Mouse (Mus musculus) left cerebral cortex, postnatal 10 days (tissue): ENCODE data around the gene Ptpn12. TPM values are rescaled to one million over a fixed set of nuclear protein-coding genes. Genes with fewer than 3 reads are reported as not detected.

Source experiments
- DNase-seq, 2 experiments: peaks; one replicate each; pipeline ENCODE4 v3.0.0; 2021 to 2022; ENCODE audit warnings: low spot score in 2 of 2, mixed read lengths in 1 of 2; ENCODE audit errors: extremely low spot score in 1 of 2
- intact Hi-C: fragments of 180-260 bp; cut with DNase I; formaldehyde crosslinking; loops from one replicate; pipeline ENCODE4 v1.15.1; 2025
- total RNA-seq, 2 experiments: library from RNA; stranded (reverse); gene quantifications; 2 replicates each; pipeline ENCODE4 v1.2.3; 2021

The Ptpn12 gene
- total RNA-seq: 10 to 100 TPM; 38.3 to 41.1 TPM

GRCm38 (mm10) chr5:21055820-21056531 is at the start of gene Ptpn12:
Gene Ptpn12 (minus strand): TSS chr5:21055911.
- intact Hi-C loops: loop anchor here (10.0 kb wide), 2 partner anchors 129 to 199 kb away; partner anchors contain the start of gene Gsap
- peak; percentile 90 to 99 for DNase-seq

GRCm38 (mm10) chr5:21091179-21091578 is 35.5 kb upstream of the Ptpn12 start:
- DNase-seq: no peak
- intact Hi-C loops: no loop called here

- DNase-seq: no peak
- intact Hi-C loops: loop anchor here (10.0 kb wide), 2 partner anchors 128 to 198 kb away; partner anchors contain the start of gene Gsap
Measured at GRCm38 (mm10) chr5:21057217-21057616, 1.5 kb upstream of the Ptpn12 start.

- intact Hi-C loops: loop anchor here (10.0 kb wide), 2 partner anchors 128 to 198 kb away; partner anchors contain the start of gene Gsap
- DNase-seq: no peak
Measured at GRCm38 (mm10) chr5:21056595-21056994, 884 bp upstream of the Ptpn12 start.

- DNase-seq: peak; percentile 19 to 77
- intact Hi-C loops: loop anchor here (10.0 kb wide), 2 partner anchors 130 to 200 kb away; partner anchors contain the start of gene Gsap
Measured at GRCm38 (mm10) chr5:21055071-21055819, 466 bp downstream of the Ptpn12 start.

- peak; percentile 42 to 80 for DNase-seq
- intact Hi-C loops: loop anchor here (10.0 kb wide), 2 partner anchors 130 to 200 kb away; partner anchors contain the start of gene Gsap
Measured at GRCm38 (mm10) chr5:21054472-21055070, 1.1 kb downstream of the Ptpn12 start.

GRCm38 (mm10) chr5:21053571-21054307 is 2.0 kb downstream of the Ptpn12 start:
- intact Hi-C loops: loop anchor here (10.0 kb wide), 2 partner anchors 131 to 201 kb away; partner anchors contain the start of gene Gsap
- DNase-seq: no peak

GRCm38 (mm10) chr5:21052521-21052920 is 3.2 kb downstream of the Ptpn12 start:
- no peak for DNase-seq
- intact Hi-C loops: loop anchor here (10.0 kb wide), 2 partner anchors 132 to 202 kb away; partner anchors contain the start of gene Gsap

- intact Hi-C loops: loop anchor here (10.0 kb wide), 2 partner anchors 134 to 204 kb away; partner anchors contain the start of gene Gsap
- no peak for DNase-seq
Measured at GRCm38 (mm10) chr5:21050770-21051122, 5.0 kb downstream of the Ptpn12 start.

GRCm38 (mm10) chr5:21050061-21050769 is 5.5 kb downstream of the Ptpn12 start:
- intact Hi-C loops: loop anchor here (10.0 kb wide), 2 partner anchors 135 to 205 kb away; partner anchors contain the start of gene Gsap
- DNase-seq: no peak

- DNase-seq: no peak
- intact Hi-C loops: no loop called here
Measured at GRCm38 (mm10) chr5:21049006-21049405, 6.7 kb downstream of the Ptpn12 start.

GRCm38 (mm10) chr5:21047114-21047513 is 8.6 kb downstream of the Ptpn12 start:
- intact Hi-C loops: no loop called here
- DNase-seq: no peak

GRCm38 (mm10) chr5:21046150-21047048 is 9.3 kb downstream of the Ptpn12 start:
- DNase-seq: no peak
- intact Hi-C loops: no loop called here

GRCm38 (mm10) chr5:21045462-21045861 is 10.2 kb downstream of the Ptpn12 start:
- DNase-seq: no peak
- intact Hi-C loops: no loop called here

- intact Hi-C loops: no loop called here
- DNase-seq: no peak
Measured at GRCm38 (mm10) chr5:21038100-21038499, 17.6 kb downstream of the Ptpn12 start.

GRCm38 (mm10) chr5:21035689-21036480 is 19.8 kb downstream of the Ptpn12 start:
- intact Hi-C loops: no loop called here
- no peak for DNase-seq
